Mouse (Mus musculus) E14TG2a.4 (cell line): ENCODE measurements around the gene Egf.

ENCODE experiments used
- CTCF ChIP-seq: conservative IDR thresholded peaks from 2 replicates; pipeline ENCODE4 v1.5.1; 2014; ENCODE audit warnings: low read length
- NANOG ChIP-seq: IDR thresholded peaks from 2 replicates; pipeline ENCODE4 v1.6.1; 2014; ENCODE audit warnings: borderline replicate concordance, low read length, mixed read lengths
- POU5F1 ChIP-seq: IDR thresholded peaks from 2 replicates; pipeline ENCODE4 v1.6.1; 2014; ENCODE audit warnings: low read length, borderline replicate concordance

DNA sequence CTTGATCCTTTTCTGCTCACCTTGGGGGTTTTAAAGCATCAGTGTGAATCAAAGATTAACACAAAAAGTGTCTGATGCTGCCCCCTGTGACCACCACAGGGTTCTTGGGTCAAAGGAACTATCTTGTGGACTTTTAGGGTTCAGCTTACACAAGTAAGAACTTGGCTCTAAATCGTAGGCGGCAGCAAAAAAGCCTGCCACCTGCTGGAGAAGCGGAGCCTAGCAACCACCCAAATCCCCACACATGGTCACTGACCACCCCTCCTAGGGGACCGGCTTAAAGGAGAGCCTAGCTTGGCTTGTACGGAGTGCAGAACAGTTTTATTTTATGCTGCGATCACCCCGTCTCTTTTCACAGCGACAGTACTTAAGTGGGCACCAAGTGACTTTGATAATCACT, 10.3 kb downstream of the Egf start:
- TF ChIP-seq CTCF (peak; percentile 87), POU5F1 (no peak), NANOG (no peak)
